Mouse (Mus musculus) urinary bladder, postnatal 25 days (tissue): Measurements from ENCODE around the gene Prcp.
"Not testable (repeated sequence)": the region's sequence is repeated elsewhere in the genome, so short reads cannot be mapped to it uniquely, and the experiment has no call there.

Source experiments
- DNase-seq: peaks from one replicate; pipeline ENCODE4 v3.0.0; 2022; ENCODE audit warnings: low spot score

Prcp gene

DNA sequence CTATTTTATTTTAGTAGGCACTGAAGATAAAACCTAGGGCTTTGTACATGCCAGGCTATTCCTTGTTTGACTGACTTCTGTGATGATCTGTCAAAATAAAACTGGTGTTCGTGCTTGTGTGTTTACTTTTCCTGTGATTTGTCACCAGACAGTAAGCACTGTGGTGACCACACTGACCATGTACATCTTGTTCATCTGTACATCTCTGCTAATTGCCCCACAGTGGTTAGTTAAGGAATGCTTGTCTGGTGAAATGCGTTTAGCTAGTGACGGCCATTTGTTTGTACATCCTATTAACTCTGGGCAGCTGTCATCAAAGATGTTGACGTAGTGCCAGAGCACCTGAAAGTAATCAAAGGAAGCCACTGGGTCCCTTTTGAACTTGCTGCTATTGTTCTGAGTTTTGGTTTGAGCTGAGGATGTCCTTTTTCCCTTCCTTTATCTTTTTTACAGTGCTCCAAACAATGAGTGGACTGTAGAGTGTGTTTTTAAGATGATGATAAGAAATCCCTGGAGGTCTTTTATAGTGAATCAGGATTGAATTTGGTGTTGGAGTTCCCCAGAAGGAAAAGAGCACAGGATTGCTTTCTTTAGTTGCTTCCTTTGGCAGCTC lies 16.5 kb downstream of the Prcp start:
- no peak for DNase-seq

GRCm38 (mm10) chr7:92893478-92893877 lies 19.2 kb downstream of the Prcp start:
- DNase-seq, result no peak

DNA sequence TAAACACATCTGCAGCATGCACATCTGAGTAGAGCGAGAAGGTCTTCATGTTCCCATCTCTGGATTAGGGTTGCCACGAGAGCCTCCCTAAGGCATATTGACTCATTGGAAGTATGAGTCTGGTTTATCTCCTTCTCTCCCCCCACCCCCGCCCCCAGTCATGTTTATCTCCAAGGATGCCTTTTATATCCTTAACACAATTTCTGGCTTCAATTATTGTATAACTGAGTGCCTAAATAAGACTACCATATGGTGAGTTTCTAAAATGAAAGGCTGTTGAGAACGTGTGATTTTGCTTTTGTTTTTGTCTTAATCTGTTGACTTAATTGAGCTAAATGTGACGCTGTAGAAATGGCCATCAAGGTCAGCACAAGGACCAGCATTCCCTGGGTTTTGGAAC lies 21.8 kb downstream of the Prcp start:
- DNase-seq, result no peak

GRCm38 (mm10) chr7:92897021-92897420 lies 22.8 kb downstream of the Prcp start:
- DNase-seq, result no peak

- DNase-seq, result peak; percentile 65
Measured at GRCm38 (mm10) chr7:92903360-92904038, 29.2 kb downstream of the Prcp start.

- not testable (repeated sequence) for DNase-seq
Measured at GRCm38 (mm10) chr7:92904285-92904684, 30.0 kb downstream of the Prcp start.

DNA sequence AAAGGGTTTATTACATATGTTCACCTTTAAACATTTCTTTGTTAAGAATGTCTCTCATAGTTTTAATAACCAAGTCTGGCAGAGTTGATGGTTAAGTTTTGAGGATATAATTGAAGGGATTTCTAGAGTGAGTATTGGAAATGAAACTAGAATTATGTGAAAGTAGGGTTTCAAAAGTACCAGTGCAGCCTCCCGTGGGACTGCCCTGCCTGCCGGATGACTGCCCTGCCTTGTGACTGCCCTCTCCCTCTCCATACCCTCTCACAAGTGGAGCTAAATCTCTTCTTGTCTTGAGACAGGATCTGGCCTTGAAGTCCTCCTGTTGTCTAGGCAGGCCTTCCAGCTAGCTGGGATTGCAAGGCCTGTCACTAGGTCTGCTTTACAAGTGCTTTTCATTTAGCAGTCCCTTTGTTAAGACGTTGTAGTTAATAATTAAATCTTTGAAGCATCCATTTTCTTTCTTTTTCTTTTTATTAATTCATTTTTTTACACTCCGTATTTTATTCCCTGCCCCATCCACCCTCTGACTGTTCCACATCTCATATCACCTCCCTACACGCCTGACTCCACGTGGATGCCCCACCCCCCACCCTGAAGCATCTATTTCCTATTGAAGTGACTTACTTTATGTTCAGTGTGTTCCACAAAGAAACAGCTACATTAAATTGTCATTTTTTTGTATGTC lies 46.0 kb downstream of the Prcp start:
- DNase-seq, result no peak

DNA sequence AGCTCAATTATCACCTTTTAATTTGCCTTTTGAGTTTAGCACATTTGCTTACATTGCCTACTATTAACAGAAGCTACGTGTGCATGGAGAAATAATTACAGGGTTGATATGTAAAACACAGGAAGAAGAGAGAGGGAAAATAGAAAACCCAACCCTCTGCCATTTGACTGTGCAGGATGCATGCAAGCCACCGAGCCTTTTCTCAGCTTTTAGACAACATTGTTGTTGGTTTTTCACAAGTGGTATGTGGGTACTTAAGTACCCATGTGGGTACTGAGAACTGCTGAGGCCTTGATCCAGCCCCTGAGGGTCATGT lies 46.5 kb downstream of the Prcp start:
- DNase-seq, result no peak

- DNase-seq, result no peak
Measured at GRCm38 (mm10) chr7:92932792-92933191, 58.5 kb downstream of the Prcp start.

DNA sequence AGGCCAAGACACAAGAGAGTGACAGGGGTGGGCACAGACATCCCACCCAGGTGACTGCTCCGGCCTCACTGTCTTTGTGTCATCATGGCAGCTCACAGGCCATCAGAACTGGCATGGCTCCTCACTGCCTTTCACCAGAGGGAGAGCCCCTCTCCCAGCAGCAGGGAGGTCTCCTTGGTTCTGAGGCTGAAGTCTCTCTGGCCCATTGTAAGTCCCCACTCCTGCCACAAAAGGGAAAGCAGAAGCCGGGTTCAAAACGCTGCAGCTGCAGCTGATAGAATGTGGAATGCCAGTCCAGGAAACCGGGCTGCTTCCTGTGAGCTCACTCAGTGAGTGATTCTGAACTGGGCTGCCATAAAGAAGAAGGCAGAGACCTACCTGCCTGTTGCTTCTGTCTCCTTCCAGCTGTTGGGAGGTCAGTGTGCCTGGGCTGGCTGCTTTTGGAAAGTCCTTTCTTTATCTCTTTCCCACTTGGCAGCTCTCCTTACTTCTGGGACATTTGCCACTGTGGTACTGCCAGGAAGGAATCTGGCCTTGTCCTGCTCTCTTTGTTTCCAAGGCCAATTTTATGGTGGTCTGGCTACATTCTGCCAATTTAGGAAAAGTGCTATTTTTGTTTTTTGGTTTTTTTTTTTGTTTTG lies 59.2 kb downstream of the Prcp start:
- not testable (repeated sequence) for DNase-seq

- no peak for DNase-seq
Measured at GRCm38 (mm10) chr7:92936747-92937146, 62.5 kb downstream of the Prcp start.

GRCm38 (mm10) chr7:92937955-92938354 lies 63.7 kb downstream of the Prcp start:
- DNase-seq, result no peak

DNA sequence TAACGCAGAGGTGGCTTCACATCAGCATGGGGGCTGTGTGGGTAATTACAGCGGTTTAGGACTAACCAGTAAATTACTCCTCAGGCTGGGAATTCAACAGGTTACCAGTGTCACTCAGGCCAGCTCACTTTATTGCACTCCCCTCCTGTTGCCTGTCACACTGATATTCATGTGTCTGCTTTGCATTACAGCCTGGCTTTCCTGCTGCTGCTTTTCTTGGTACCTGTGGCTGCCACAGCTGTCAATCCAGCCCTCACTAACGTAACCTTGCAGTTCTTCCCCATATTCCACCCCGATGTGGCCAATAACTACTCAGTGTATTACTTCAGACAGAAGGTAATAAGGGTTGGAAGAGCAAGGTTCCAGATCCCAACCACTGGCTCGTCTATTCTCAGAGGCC lies 65.5 kb downstream of the Prcp start:
- no peak for DNase-seq

DNA sequence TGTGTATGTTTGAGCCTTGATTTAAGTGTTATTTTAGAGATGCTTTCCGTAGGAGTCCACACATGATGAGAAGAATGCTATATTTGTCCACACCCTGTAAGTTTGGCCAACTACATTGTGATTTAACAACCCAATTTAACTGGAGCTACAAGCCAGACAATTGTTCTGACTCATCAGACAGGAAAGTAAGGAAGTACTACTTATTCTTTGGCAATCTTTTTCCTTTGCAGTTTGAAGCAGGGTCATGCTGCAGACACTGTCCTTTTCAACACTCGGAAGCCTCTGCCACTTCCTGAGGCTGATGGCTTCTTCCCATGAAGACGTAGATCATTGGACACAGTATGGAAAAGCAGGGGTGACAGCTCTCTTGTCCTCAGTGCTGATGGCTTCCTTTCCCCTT lies 76.5 kb downstream of the Prcp start:
- no peak for DNase-seq

DNA sequence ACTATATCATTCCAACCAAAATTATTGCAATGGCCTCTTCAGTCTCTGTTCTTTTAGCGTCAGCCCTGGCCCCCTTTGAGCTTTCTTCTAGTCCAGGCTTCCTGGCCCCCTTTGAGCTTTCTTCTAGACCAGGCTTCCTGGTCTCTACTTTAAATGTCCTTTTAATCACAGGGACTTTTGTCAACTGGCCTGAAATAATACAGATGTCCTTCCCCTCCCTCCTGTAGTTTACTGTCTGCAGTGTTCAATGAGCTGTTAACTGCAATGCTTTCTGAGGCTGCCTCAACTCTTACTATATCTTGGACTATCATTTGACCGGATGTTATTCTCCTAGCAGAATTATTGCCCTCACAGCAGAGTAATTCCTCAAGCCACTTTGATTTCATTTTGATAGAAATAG lies 77.9 kb downstream of the Prcp start:
- no peak for DNase-seq

GRCm38 (mm10) chr7:92959758-92960157 lies 85.5 kb downstream of the Prcp start:
- no peak for DNase-seq

- DNase-seq, result no peak
Measured at GRCm38 (mm10) chr7:92961876-92962275, 87.6 kb downstream of the Prcp start.

DNA sequence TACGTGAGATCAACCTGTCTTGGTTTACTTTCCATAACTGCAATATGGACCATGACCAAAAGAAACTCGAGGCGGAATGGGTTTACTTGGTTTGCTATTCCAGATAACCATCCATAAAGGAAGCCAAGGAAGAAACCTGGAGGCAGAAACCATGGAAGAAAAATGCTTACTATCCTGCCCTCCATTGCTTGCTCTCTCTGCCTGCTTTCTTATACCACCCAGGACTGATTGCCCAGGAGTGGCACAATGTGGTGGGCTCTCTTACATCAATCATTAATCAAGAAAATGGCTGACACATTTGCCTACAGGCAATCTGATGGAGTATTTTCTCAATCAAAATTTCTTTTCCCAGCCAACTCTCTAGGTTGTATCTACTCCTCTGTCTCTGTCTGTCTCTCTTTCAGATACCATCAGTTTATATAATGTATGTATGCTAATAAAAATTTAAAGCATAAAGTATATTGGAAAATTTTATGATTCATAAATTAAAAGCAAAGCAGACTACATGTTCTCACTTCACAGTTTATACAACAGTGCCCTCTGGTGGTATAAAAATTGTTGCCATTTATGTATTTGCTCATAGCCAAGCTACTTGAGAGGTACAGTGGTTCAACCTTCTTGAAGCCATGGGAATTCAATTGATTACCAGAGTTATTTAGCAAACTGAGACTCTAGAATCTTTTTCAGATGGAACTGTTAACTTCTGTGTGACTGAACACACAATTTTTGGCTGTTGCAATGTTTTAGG lies 90.7 kb downstream of the Prcp start:
- DNase-seq, result peak; percentile 30

GRCm38 (mm10) chr7:92967381-92968127 lies 93.3 kb downstream of the Prcp start:
- no peak for DNase-seq

- no peak for DNase-seq
Measured at GRCm38 (mm10) chr7:92977429-92977828, 103.2 kb downstream of the Prcp start.

GRCm38 (mm10) chr7:92978225-92978624 lies 104.0 kb downstream of the Prcp start:
- DNase-seq, result no peak

DNA sequence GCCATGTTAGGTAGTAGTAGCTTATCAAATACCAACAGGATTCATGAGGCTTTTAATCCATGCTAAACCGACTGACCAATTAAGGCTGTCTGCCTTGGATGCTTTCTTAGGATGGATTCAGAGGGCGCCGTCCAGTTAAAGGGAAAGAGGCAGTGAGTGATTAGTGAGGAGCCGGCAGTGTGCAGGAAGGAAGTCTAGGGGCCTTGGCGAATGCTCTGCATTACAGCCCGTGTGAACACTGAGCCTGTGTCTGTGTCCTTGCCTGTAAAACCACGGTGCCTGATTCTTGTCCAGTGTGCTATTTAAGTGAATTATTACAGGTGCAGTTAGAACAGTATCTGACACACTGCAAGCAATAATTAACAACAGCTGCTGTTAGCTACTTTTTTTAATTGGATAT lies 104.5 kb downstream of the Prcp start:
- not testable (repeated sequence) for DNase-seq
